In the genomic region with DNA sequence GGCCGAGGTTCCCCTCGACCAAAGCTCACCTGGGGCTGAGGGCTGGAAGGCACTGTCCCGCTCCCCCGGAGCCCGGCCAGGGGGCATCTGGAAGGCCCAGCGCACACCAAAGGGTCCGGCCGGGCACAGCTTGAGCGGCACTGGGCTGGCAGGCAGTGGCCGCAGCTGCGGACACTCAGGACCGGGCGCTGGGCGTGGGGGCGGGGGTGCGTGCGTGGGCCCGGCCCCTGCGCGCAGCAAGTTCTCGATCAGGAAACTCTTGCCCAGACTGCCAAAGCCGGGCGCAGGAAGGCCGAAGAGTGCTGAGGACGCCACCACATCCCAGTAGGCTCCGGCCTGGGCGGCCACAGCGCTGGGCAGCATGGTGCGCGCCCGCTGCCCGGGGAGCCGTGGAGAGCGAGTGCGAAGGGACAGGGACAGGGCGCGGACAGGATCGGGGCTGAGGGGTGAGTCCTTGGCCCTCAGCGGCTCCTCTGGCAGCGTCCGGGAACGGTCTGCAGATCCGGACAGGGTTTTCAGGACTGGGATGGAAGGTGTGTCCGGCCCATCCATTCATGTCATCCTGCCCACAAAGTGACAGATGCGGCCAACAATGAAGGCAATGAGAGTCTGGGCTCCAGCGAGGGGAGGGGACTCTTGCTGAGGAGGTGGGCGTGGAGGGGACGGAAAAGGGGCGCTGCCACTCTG, we compare ENCODE assay signal across 8 mouse cellular contexts. TPM values are rescaled to one million over a fixed set of nuclear protein-coding genes. Genes with fewer than 3 reads are reported as not detected.
DNase-seq lines count a peak whose midpoint lies in the region; ATAC-seq and TF ChIP-seq lines count a peak whose summit lies in the region.

No protein-coding gene starts in this region.

- no peaks in the 10 kb centered on the region for H3K9me3 ChIP-seq in heart, postnatal 0 days (replicated peaks; ENCODE audit: control insufficient read depth, low read length)
- H3K9me3 ChIP-seq in hindbrain, embryonic 15.5 days = no peaks in the 10 kb centered on the region
- H3K9me3 ChIP-seq in neural tube, embryonic 13.5 days = no peaks in the 10 kb centered on the region

- peaks cover 62% of the 10 kb centered on the region for H3K27me3 ChIP-seq in heart, postnatal 0 days (ENCODE audit: control insufficient read depth, insufficient read depth, low read length)
- peaks cover 76% of the 10 kb centered on the region for H3K27me3 ChIP-seq in hindbrain, embryonic 15.5 days
- H3K27me3 ChIP-seq in neural tube, embryonic 13.5 days = peaks cover 99% of the 10 kb centered on the region

- 1% methylated on average over 46 of the region's 49 CpGs for WGBS in heart, postnatal 0 days
- WGBS in hindbrain, embryonic 15.5 days = under 1% methylated on average over 48 of the region's 49 CpGs
- WGBS in neural tube, embryonic 13.5 days = under 1% methylated on average over 43 of the region's 49 CpGs

- no peak for TF ChIP-seq EP300 in heart, postnatal 0 days (IDR thresholded peaks at IDR 0.05; ENCODE audit: low read depth)

- no peak overlapping the region for H3K27ac ChIP-seq in heart, postnatal 0 days (ENCODE audit: low read depth)
- no peak overlapping the region for H3K27ac ChIP-seq in hindbrain, embryonic 15.5 days (replicated peaks)
- 0 out of 2 replicates have a peak overlapping the region, but pooled peaks have one; percentile 3 for H3K27ac ChIP-seq in neural tube, embryonic 13.5 days (replicated peaks)

- H3K4me3 ChIP-seq in heart, postnatal 0 days (ENCODE audit: low read depth, low read length) = peak overlapping the region; percentile 24
- H3K4me3 ChIP-seq in hindbrain, embryonic 15.5 days = peak overlapping the region; percentile 40
- H3K4me3 ChIP-seq in neural tube, embryonic 13.5 days = peak overlapping the region; percentile 40

- ATAC-seq in heart, postnatal 0 days (ENCODE audit: insufficient read depth, low read depth) = no peak
- ATAC-seq in hindbrain, embryonic 15.5 days (ENCODE audit: low FRiP score, low read depth) = no peak
- peak; percentile 43; the same call in 1 of the 2 replicates for ATAC-seq in neural tube, embryonic 13.5 days (ENCODE audit: low read depth)

- no peak overlapping the region for H3K9ac ChIP-seq in heart, postnatal 0 days (replicated peaks; ENCODE audit: low read depth, low read length)
- peak overlapping the region; percentile 40 for H3K9ac ChIP-seq in hindbrain, embryonic 15.5 days
- H3K9ac ChIP-seq in neural tube, embryonic 13.5 days = peak overlapping the region; percentile 64

- intact Hi-C loops in heart, postnatal 25 days (cut with DNase I) = no loop called here

- TF ChIP-seq CTCF in heart, postnatal 0 days (IDR thresholded peaks at IDR 0.05; ENCODE audit: low read depth) = no peak

- H3K4me2 ChIP-seq in heart, postnatal 0 days (ENCODE audit: low read depth, low read length) = peak overlapping the region; percentile 44
- H3K4me2 ChIP-seq in hindbrain, embryonic 15.5 days = peak overlapping the region; percentile 78
- peak overlapping the region; percentile 61 for H3K4me2 ChIP-seq in neural tube, embryonic 13.5 days

- H3K4me1 ChIP-seq in heart, postnatal 0 days (ENCODE audit: control insufficient read depth, insufficient read depth) = no peaks in the 10 kb centered on the region
- peaks cover 14% of the 10 kb centered on the region for H3K4me1 ChIP-seq in hindbrain, embryonic 15.5 days (replicated peaks)
- H3K4me1 ChIP-seq in neural tube, embryonic 13.5 days (replicated peaks) = peaks cover 21% of the 10 kb centered on the region

- H3K36me3 ChIP-seq in heart, postnatal 0 days (replicated peaks; ENCODE audit: control insufficient read depth, insufficient read depth, low read length) = no peaks in the 10 kb centered on the region
- no peaks in the 10 kb centered on the region for H3K36me3 ChIP-seq in hindbrain, embryonic 15.5 days
- no peaks in the 10 kb centered on the region for H3K36me3 ChIP-seq in neural tube, embryonic 13.5 days

- no peak for DNase-seq in heart, postnatal 0 days (ENCODE audit: low spot score)
- no peak for DNase-seq in heart, postnatal 25 days (ENCODE audit: low spot score)
- DNase-seq in thymus, postnatal 4 days = peak; percentile 9
- DNase-seq in thymus, postnatal 25 days = no peak
- no peak for DNase-seq in cerebellum, adult 18-20 months
- DNase-seq in urinary bladder, adult 2 months (ENCODE audit: low spot score) = no peak

RNA-seq across cellular contexts. Expression of a gene that starts 1.4 kb away (rescaled TPM):
- total RNA-seq in heart, postnatal 0 days (2014; rRNA removed; ENCODE audit: low replicate concordance) = not detected in 2 replicates
- polyA plus RNA-seq in heart, postnatal 0 days (2015; fragmentation: Nextera tagmentation; extraction: Ambion mirVana) = not detected in 2 replicates
- not detected for total RNA-seq in heart, postnatal 25 days (2021)
- polyA plus RNA-seq in hindbrain, embryonic 15.5 days (2015; fragmentation: Nextera tagmentation; extraction: Ambion mirVana) = 10.7 and 12.9 TPM in 2 replicates
- polyA plus RNA-seq in neural tube, embryonic 13.5 days (2015; fragmentation: Nextera tagmentation; extraction: Ambion mirVana) = 6.2 and 6.6 TPM in 2 replicates
- 0.01 and 0.11 TPM in 2 replicates for polyA plus RNA-seq in urinary bladder, adult 2 months (2012; rRNA removed)
